Mouse (Mus musculus) limb, embryonic 11.5 days (tissue): Measurements from ENCODE around the gene Cenpn. TPM values are rescaled to one million over a fixed set of nuclear protein-coding genes. Genes with fewer than 3 reads are reported as not detected.

Experiments used
- ATAC-seq: fragments of 200-750 bp; cut with Nextera tagmentation; 2 replicates; pipeline ENCODE4 v1.8.0; 2017; ENCODE audit warnings: low read depth; ENCODE audit not compliant: insufficient number of reproducible peaks, low FRiP score, low TSS enrichment
- DNase-seq: peaks from one replicate; pipeline ENCODE4 v3.0.0-alpha.2; 2015; ENCODE audit warnings: low spot score
- H3K27ac ChIP-seq: fragments of 300-500 bp; sonication (generic); replicated peaks from 2 replicates; pipeline ENCODE4 v1.5.1; 2014; ENCODE audit warnings: low read depth, mild to moderate bottlenecking, low read length
- H3K27me3 ChIP-seq: fragments of 300-500 bp; sonication (generic); 2 replicates; pipeline ENCODE4 v1.6.1; 2014; ENCODE audit warnings: mild to moderate bottlenecking, low read length, mixed read lengths; ENCODE audit not compliant: control insufficient read depth, insufficient read depth
- H3K36me3 ChIP-seq: fragments of 300-500 bp; sonication (generic); 2 replicates; pipeline ENCODE4 v1.6.1; 2014; ENCODE audit warnings: mild to moderate bottlenecking, low read length, moderate library complexity, mixed read lengths; ENCODE audit not compliant: control insufficient read depth, insufficient read depth
- H3K4me1 ChIP-seq: fragments of 300-500 bp; sonication (generic); 2 replicates; pipeline ENCODE4 v1.6.1; 2014; ENCODE audit warnings: low read length, mixed read lengths; ENCODE audit not compliant: control insufficient read depth, insufficient read depth
- H3K4me2 ChIP-seq: fragments of 300-500 bp; sonication (generic); 2 replicates; pipeline ENCODE4 v1.6.1; 2014; ENCODE audit warnings: low read depth, mild to moderate bottlenecking, moderate library complexity; ENCODE audit not compliant: severe bottlenecking
- H3K4me3 ChIP-seq: fragments of 300-500 bp; sonication (generic); 2 replicates; pipeline ENCODE4 v1.5.1; 2014; ENCODE audit warnings: low read depth, low read length
- H3K9ac ChIP-seq: fragments of 300-500 bp; sonication (generic); 2 replicates; pipeline ENCODE4 v1.6.1; 2014; ENCODE audit warnings: mild to moderate bottlenecking, low read length
- H3K9me3 ChIP-seq: fragments of 300-500 bp; sonication (generic); 2 replicates; pipeline ENCODE4 v1.6.1; 2016; ENCODE audit warnings: low read length; ENCODE audit not compliant: control insufficient read depth
- WGBS: fragments of 180-500 bp; shearing (Covaris S2); extraction: QIAGEN DNeasy Blood & Tissue Kit; methylation state at CpG from one replicate; pipeline ENCODE4 v1.1.7; 2014; 5-methylcytosine and 5-hydroxymethylcytosine counted together
- polyA plus RNA-seq: library from polyadenylated mRNA; unstranded; fragments of >200 nt; fragmentation: Nextera tagmentation; extraction: Ambion mirVana; gene quantifications from 2 replicates; pipeline ENCODE4 v1.2.1, GENCODE M21; 2014

Gene Cenpn
- polyA plus RNA-seq, 1 experiment from 2014 or later = 53.8 TPM

GRCm38 (mm10) chr8:116923526-116923925 lies 2.0 kb downstream of the Cenpn start:
- Histone ChIP-seq H3K4me1 (peaks cover 4% of the 10 kb centered on the region), H3K9me3 (no peaks in the 10 kb centered on the region), H3K9ac (no peak overlapping the region), H3K27me3 (no peaks in the 10 kb centered on the region), H3K36me3 (peaks cover 2% of the 10 kb centered on the region; the same call in 1 of the 2 replicates), H3K4me2 (no peak overlapping the region), H3K27ac (no peak overlapping the region), H3K4me3 (no peak overlapping the region)
- WGBS = 94% methylated on average over 8 of the region's 8 CpGs
- DNase-seq = no peak
- ATAC-seq = no peak

DNA sequence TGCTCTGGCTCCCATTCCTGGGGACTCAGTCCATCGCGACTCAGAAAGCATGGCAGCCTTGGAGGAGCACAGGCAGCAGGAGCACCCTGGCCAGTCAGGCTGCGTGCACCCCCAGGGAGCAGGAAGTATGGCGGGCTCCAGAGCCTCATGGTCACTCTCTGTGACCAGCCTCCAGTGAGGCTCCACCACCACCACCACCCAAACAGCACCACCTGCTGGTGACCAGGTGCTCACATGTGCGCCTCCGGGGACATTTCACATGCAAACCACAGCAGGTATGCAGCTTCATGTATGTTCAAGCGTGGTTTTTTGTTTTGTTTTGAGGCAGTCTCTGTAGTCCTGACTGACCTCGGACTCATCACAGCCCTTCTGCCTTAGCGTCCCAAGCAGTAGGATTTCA lies 6.3 kb downstream of the Cenpn start:
- H3K4me3 ChIP-seq = no peak overlapping the region
- DNase-seq (peak; percentile 61), ATAC-seq (no peak)
- no peaks in the 10 kb centered on the region for H3K27me3 ChIP-seq
- no peak overlapping the region for H3K9ac ChIP-seq
- WGBS = 81% methylated on average over 9 of the region's 9 CpGs
- H3K4me1 ChIP-seq = no peaks in the 10 kb centered on the region
- no peak overlapping the region for H3K27ac ChIP-seq
- peaks cover 5% of the 10 kb centered on the region; the same call in 1 of the 2 replicates for H3K36me3 ChIP-seq
- no peaks in the 10 kb centered on the region for H3K9me3 ChIP-seq
- no peak overlapping the region for H3K4me2 ChIP-seq

DNA sequence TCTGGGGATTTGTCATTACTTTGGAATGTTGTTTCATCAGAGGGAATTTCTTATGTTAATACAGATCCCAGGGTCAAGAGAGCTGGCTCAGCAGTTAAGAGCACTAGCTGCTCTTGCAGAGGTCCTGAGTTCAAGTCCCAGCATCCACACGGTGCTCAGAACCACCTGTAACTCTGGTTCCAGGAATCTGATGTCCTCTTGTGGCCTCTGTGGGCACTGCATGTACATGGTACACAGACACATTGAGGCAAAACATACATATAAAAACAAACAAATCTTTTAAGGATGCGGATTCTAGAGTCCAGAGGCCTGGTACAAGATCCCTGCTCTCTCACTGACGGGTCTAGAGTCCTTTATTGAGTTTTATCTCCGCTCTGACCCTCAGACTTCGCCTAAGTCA lies 7.1 kb downstream of the Cenpn start:
- H3K4me1 ChIP-seq = no peaks in the 10 kb centered on the region
- H3K9me3 ChIP-seq = no peaks in the 10 kb centered on the region
- no peak for ATAC-seq
- H3K4me3 ChIP-seq = no peak overlapping the region
- H3K4me2 ChIP-seq = no peak overlapping the region
- H3K27ac ChIP-seq = no peak overlapping the region
- H3K9ac ChIP-seq = no peak overlapping the region
- no peak for DNase-seq
- WGBS = 90% methylated on average over 5 of the region's 5 CpGs
- peaks cover 5% of the 10 kb centered on the region; the same call in 1 of the 2 replicates for H3K36me3 ChIP-seq
- H3K27me3 ChIP-seq = no peaks in the 10 kb centered on the region

- no peaks in the 10 kb centered on the region for H3K9me3 ChIP-seq
- H3K27ac ChIP-seq = no peak overlapping the region
- 92% methylated on average over 4 of the region's 4 CpGs for WGBS
- H3K27me3 ChIP-seq = no peaks in the 10 kb centered on the region
- peaks cover 29% of the 10 kb centered on the region; the same call in 1 of the 2 replicates for H3K36me3 ChIP-seq
- no peak overlapping the region for H3K4me3 ChIP-seq
- H3K4me1 ChIP-seq = no peaks in the 10 kb centered on the region
- H3K9ac ChIP-seq = no peak overlapping the region
- no peak for DNase-seq
- ATAC-seq = no peak
- no peak overlapping the region for H3K4me2 ChIP-seq
Measured at GRCm38 (mm10) chr8:116934976-116935375, 13.4 kb downstream of the Cenpn start.

DNA sequence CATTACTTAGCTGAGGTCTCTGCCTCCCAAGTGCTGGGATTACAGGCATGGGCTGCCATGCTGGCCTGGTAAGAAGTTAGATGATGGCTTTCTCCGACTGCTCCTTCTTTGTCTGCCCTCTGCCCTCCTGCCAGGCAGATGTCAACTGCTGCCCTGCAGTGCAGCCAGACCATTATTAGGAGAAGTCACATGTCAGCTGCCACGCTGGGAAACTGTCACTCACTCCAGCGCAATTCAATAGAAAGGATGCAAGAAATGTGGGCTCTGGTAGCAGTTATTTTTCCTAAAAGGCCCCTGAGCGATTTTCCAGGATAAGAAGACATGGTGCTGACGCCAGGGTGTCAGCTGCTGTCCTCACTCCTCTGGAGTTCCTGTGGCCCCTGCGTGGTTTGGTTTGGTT lies 14.0 kb downstream of the Cenpn start:
- DNase-seq = no peak
- no peak overlapping the region for H3K9ac ChIP-seq
- no peaks in the 10 kb centered on the region for H3K27me3 ChIP-seq
- H3K27ac ChIP-seq = no peak overlapping the region
- H3K36me3 ChIP-seq = peaks cover 29% of the 10 kb centered on the region; the same call in 1 of the 2 replicates
- H3K4me2 ChIP-seq = no peak overlapping the region
- ATAC-seq = no peak
- no peak overlapping the region for H3K4me3 ChIP-seq
- no peaks in the 10 kb centered on the region for H3K4me1 ChIP-seq
- 88% methylated on average over 6 of the region's 6 CpGs for WGBS
- no peaks in the 10 kb centered on the region for H3K9me3 ChIP-seq

DNA sequence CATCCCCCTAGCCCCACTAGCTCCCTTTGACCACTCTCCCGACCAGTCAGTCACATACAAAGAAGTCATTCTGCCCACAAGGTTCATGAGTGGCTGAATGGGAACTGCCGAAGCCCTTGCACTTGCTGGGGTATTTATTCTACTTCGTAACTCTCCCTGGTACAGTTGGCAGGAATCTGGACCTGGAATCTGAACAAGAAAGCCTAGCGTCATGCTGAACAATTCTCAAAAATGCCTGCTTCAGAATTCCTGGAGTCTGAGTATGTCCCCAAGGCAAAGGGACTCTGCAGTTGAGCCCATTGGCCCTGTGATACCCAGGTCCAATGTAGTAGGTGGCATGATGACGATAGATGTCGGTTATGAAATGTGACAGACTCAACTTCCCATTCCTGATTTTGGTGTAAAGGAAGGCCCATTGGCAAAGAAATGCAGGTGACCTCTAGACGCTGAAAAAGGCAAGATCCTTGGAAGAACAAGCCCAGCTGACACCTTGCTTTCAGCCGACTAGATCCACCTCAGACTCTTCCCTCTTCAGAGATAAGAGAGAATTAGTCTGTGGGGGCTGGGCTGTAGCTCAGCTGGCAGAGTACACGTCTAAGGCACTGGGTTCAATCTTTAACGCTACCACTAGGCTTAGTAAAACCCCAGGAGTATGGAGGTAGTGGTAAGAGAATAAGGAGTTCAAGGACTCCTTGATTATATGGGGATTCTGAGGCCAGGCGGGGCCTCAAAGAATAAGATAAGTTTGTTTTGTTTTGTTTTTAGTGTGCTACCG lies 20.9 kb downstream of the Cenpn start:
- H3K4me3 ChIP-seq = no peak overlapping the region
- H3K27me3 ChIP-seq = no peaks in the 10 kb centered on the region
- no peak overlapping the region for H3K9ac ChIP-seq
- H3K9me3 ChIP-seq = no peaks in the 10 kb centered on the region
- no peak for ATAC-seq
- DNase-seq = no peak
- H3K36me3 ChIP-seq = peaks cover 5% of the 10 kb centered on the region; the same call in 1 of the 2 replicates
- no peak overlapping the region for H3K4me2 ChIP-seq
- whole genome bisulfite sequencing = 80% methylated on average over 12 of the region's 12 CpGs
- peaks cover 4% of the 10 kb centered on the region; the same call in 1 of the 2 replicates for H3K4me1 ChIP-seq
- H3K27ac ChIP-seq = no peak overlapping the region

GRCm38 (mm10) chr8:116943161-116943554 lies 21.6 kb downstream of the Cenpn start, which contains the start of gene Atmin:
Atmin (plus strand) TSS chr8:116943393.
- peak; percentile 90 for DNase-seq
- Histone ChIP-seq H3K4me1 (peaks cover 4% of the 10 kb centered on the region; the same call in 1 of the 2 replicates), H3K36me3 (no peaks in the 10 kb centered on the region), H3K27ac (no peak within 1 kb of the TSS), H3K9ac (peak within 1 kb of the TSS; percentile 84), H3K9me3 (no peaks in the 10 kb centered on the region), H3K4me3 (peak within 1 kb of the TSS; percentile 95), H3K4me2 (peak within 1 kb of the TSS; percentile 95), H3K27me3 (no peaks in the 10 kb centered on the region)
- peak; percentile 86 for ATAC-seq
- WGBS = under 1% methylated on average over 45 of the region's 46 CpGs

GRCm38 (mm10) chr8:116943555-116944384 lies 22.2 kb downstream of the Cenpn start:
- Histone ChIP-seq H3K9ac (peak overlapping the region; percentile 84), H3K4me1 (peaks cover 4% of the 10 kb centered on the region; the same call in 1 of the 2 replicates), H3K9me3 (no peaks in the 10 kb centered on the region), H3K27ac (no peak overlapping the region), H3K4me3 (peak overlapping the region; percentile 95), H3K4me2 (peak overlapping the region; percentile 95), H3K36me3 (no peaks in the 10 kb centered on the region), H3K27me3 (no peaks in the 10 kb centered on the region)
- ATAC-seq (peak; percentile 65), DNase-seq (peak; percentile 39)
- under 1% methylated on average over 62 of the region's 62 CpGs for WGBS
